In the genomic region with DNA sequence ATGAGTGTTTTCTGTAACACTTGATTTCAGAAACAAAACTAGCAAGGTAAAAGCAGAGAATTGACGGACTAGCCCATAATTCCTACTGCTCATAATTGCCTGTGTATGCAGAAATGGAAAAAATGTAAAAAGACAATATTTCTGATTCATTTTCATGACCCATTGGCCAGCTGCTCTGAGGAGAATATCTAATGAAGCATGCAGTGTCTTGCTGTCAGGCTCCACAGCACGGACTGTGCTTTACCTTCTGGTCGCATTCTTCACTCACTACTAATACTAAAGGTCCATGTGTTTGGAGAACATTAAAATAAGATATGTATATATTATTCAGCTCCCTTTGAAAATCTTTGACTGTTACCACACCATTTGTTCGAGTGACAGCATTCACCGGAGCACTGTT, we compare ENCODE assay signal across 20 mouse cellular contexts. TPM values are rescaled to one million over a fixed set of nuclear protein-coding genes. Genes with fewer than 3 reads are reported as not detected.
"Had no signal": no experiment of that assay in that cellular context is flagged by ENCODE, and none has a peak within 500 bp of the region (broad histone marks: within the 10 kb centered on the region; RNA-seq: fewer than 3 reads in every experiment).

No protein-coding gene starts in this region.

- H3K4me2 ChIP-seq: limb, embryonic 12.5 days; limb, embryonic 15.5 days; liver, embryonic 11.5 days; lung, embryonic 14.5 days; stomach, embryonic 15.5 days had no signal

- H3K4me1 ChIP-seq: limb, embryonic 12.5 days; limb, embryonic 15.5 days; stomach, embryonic 15.5 days had no signal

- H3K27me3 ChIP-seq: limb, embryonic 12.5 days; limb, embryonic 15.5 days; stomach, embryonic 15.5 days had no signal

- ATAC-seq: intestine, embryonic 16.5 days; liver, postnatal 0 days; lung, postnatal 0 days had no signal

- H3K27ac ChIP-seq: kidney, postnatal 0 days; layer of hippocampus, adult 2 months; limb, embryonic 12.5 days; limb, embryonic 15.5 days; liver, embryonic 14.5 days; macrophage; stomach, embryonic 15.5 days had no signal

- H3K36me3 ChIP-seq: limb, embryonic 12.5 days; limb, embryonic 15.5 days; stomach, embryonic 15.5 days had no signal

- H3K4me3 ChIP-seq: layer of hippocampus, adult 2 months; limb, embryonic 12.5 days; limb, embryonic 15.5 days; myocyte; stomach, embryonic 15.5 days had no signal

- DNase-seq: kidney, adult 18-20 months; kidney, postnatal 25 days; layer of hippocampus, adult 9-11 months; liver, postnatal 0 days; lung, embryonic 14.5 days; midbrain, embryonic 14.5 days; right cerebral cortex, postnatal 25 days; spleen, adult 18-20 months; thymus, postnatal 36 days had no signal

- H3K9me3 ChIP-seq: limb, embryonic 12.5 days; limb, embryonic 15.5 days; stomach, embryonic 15.5 days had no signal

- H3K9ac ChIP-seq: limb, embryonic 12.5 days; limb, embryonic 15.5 days; liver, embryonic 14.5 days; liver, postnatal 0 days; lung, embryonic 14.5 days; stomach, embryonic 15.5 days had no signal

RNA-seq across cellular contexts. Expression of a gene that starts 49.5 kb away (rescaled TPM):
- polyA plus RNA-seq: liver, embryonic 14.5 days; liver, postnatal 0 days; lung, embryonic 14.5 days; lung, postnatal 0 days; myocyte had no signal
